Mouse (Mus musculus) ES-E14 (cell line): ENCODE data around the gene Olfr1313. TPM values are rescaled to one million over a fixed set of nuclear protein-coding genes. Genes with fewer than 3 reads are reported as not detected.
"Not testable (repeated sequence)": the region's sequence is repeated elsewhere in the genome, so short reads cannot be mapped to it uniquely, and the experiment has no call there.

Experiments used
- DNase-seq: peaks from one replicate; pipeline ENCODE4 v3.0.0-alpha.2; 2013; ENCODE audit warnings: low read depth, low spot score
- H3K27ac ChIP-seq: 2 replicates; pipeline ENCODE4 v1.5.1; 2012; ENCODE audit warnings: low read depth, mild to moderate bottlenecking, low read length, moderate library complexity, mixed read lengths; ENCODE audit not compliant: poor library complexity, insufficient read depth, severe bottlenecking
- H3K36me3 ChIP-seq: 2 replicates; pipeline ENCODE4 v1.6.1; 2012; ENCODE audit warnings: mild to moderate bottlenecking, low read length, moderate library complexity, mixed read lengths; ENCODE audit not compliant: control insufficient read depth, poor library complexity, insufficient read depth, severe bottlenecking
- H3K4me1 ChIP-seq, 2 experiments: fragments of 150-350 bp in 1 of 2; sonication (generic) in 1 of 2; 2 replicates each; pipeline ENCODE4 v1.6.1; 2012; ENCODE audit warnings: low read length in 2 of 2, mild to moderate bottlenecking in 1 of 2, mixed read lengths in 1 of 2; ENCODE audit not compliant: control insufficient read depth in 2 of 2, insufficient read depth in 2 of 2, poor library complexity in 1 of 2
- H3K4me3 ChIP-seq, 2 experiments: fragments of 150-350 bp in 1 of 2; sonication (generic) in 1 of 2; 2 replicates each; pipeline ENCODE4 v1.5.1; 2012; ENCODE audit warnings: low read length in 2 of 2, low read depth in 1 of 2, mild to moderate bottlenecking in 1 of 2, mixed read lengths in 1 of 2; ENCODE audit not compliant: insufficient read depth in 1 of 2, poor library complexity in 1 of 2, severe bottlenecking in 1 of 2
- H3K9ac ChIP-seq: 2 replicates; pipeline ENCODE4 v1.6.1; 2012; ENCODE audit warnings: low read depth, mild to moderate bottlenecking, low read length, mixed read lengths; ENCODE audit not compliant: poor library complexity, insufficient read depth, severe bottlenecking
- H3K9me3 ChIP-seq: fragments of 150-350 bp; sonication (generic); 2 replicates; pipeline ENCODE4 v1.6.1; 2012; ENCODE audit warnings: low read depth, mild to moderate bottlenecking, low read length; ENCODE audit not compliant: control insufficient read depth, insufficient read depth
- CHD2 ChIP-seq: IDR thresholded peaks from 2 replicates; pipeline ENCODE4 v1.6.1; 2014; ENCODE audit warnings: mild to moderate bottlenecking, low read depth, low read length, inconsistent platforms
- HCFC1 ChIP-seq: IDR thresholded peaks from 2 replicates; pipeline ENCODE4 v1.6.1; 2012; ENCODE audit warnings: low read length, inconsistent platforms, borderline replicate concordance; ENCODE audit not compliant: insufficient read depth
- MAFK ChIP-seq: IDR thresholded peaks from 2 replicates; pipeline ENCODE4 v1.6.1; 2014; ENCODE audit warnings: mild to moderate bottlenecking, low read depth, low read length, inconsistent platforms; ENCODE audit not compliant: insufficient read depth
- ZC3H11A ChIP-seq: IDR thresholded peaks from 2 replicates; pipeline ENCODE4 v1.6.1; 2012; ENCODE audit warnings: low read depth, mild to moderate bottlenecking, inconsistent platforms, low read length, borderline replicate concordance
- ZNF384 ChIP-seq: IDR thresholded peaks from 2 replicates; pipeline ENCODE4 v1.6.1; 2012; ENCODE audit warnings: low read depth, low read length, inconsistent platforms
- in situ Hi-C, 2 experiments: fragments of 600-800 bp; cut with MboI; formaldehyde crosslinking; loops; one replicate each; pipeline ENCODE4 v1.15.1; 2025; ENCODE audit warnings: low sequenced_read_pairs in 2 of 2, inconsistent platforms in 1 of 2; ENCODE audit not compliant: unreplicated experiment in 2 of 2
- total RNA-seq: library from RNA; depleted of rRNA; stranded (reverse); fragments of 300-350 nt; gene quantifications from 2 replicates; pipeline ENCODE4 v1.2.3, GENCODE M21; 2012; rRNA removed

The Olfr1313 gene
- not detected in 2 replicates for total RNA-seq

GRCm38 (mm10) chr2:112077743-112078142 is at the start of gene Olfr1313:
Gene Olfr1313, minus strand, starts transcription at chr2:112077843.
- Histone ChIP-seq H3K4me3 (no peak within 1 kb of the TSS), H3K4me1 (no peaks in the 10 kb centered on the region), H3K9me3 (no peaks in the 10 kb centered on the region), H3K36me3 (no peaks in the 10 kb centered on the region), H3K27ac (no peak within 1 kb of the TSS), H3K9ac (no peak within 1 kb of the TSS)
- TF ChIP-seq HCFC1 (no peak), CHD2 (no peak), MAFK (no peak), ZNF384 (no peak), ZC3H11A (no peak)
- in situ Hi-C loops, result no loop called here
- DNase-seq, result no peak

GRCm38 (mm10) chr2:112115340-112115739 is 37.7 kb upstream of the Olfr1313 start, which contains the start of gene Olfr1315-ps1:
Gene Olfr1315-ps1, minus strand, starts transcription at chr2:112115440.
- H3K27ac ChIP-seq, result no peak within 1 kb of the TSS
- in situ Hi-C loops, result no loop called here
- no peak within 1 kb of the TSS for H3K4me3 ChIP-seq
- no peak within 1 kb of the TSS for H3K9ac ChIP-seq
- no peaks in the 10 kb centered on the region for H3K36me3 ChIP-seq
- TF ChIP-seq ZNF384 (no peak), HCFC1 (no peak), MAFK (no peak), ZC3H11A (no peak), CHD2 (no peak)
- no peaks in the 10 kb centered on the region for H3K9me3 ChIP-seq
- no peak for DNase-seq
- H3K4me1 ChIP-seq, result no peaks in the 10 kb centered on the region

GRCm38 (mm10) chr2:112096681-112097080 is 19.0 kb upstream of the Olfr1313 start, which contains the start of gene Olfr1314:
Gene Olfr1314, minus strand, starts transcription at chr2:112096781.
- Histone ChIP-seq H3K4me3 (no peak within 1 kb of the TSS), H3K27ac (no peak within 1 kb of the TSS), H3K9me3 (no peaks in the 10 kb centered on the region), H3K4me1 (no peaks in the 10 kb centered on the region), H3K36me3 (no peaks in the 10 kb centered on the region), H3K9ac (no peak within 1 kb of the TSS)
- in situ Hi-C loops, result no loop called here
- TF ChIP-seq ZNF384 (no peak), HCFC1 (no peak), ZC3H11A (no peak), CHD2 (no peak), MAFK (no peak)
- no peak for DNase-seq

- Histone ChIP-seq H3K9me3 (no peaks in the 10 kb centered on the region), H3K9ac (no peak within 1 kb of the TSS), H3K36me3 (no peaks in the 10 kb centered on the region), H3K4me1 (no peaks in the 10 kb centered on the region), H3K4me3 (no peak within 1 kb of the TSS), H3K27ac (no peak within 1 kb of the TSS)
- in situ Hi-C loops, result no loop called here
- no peak for TF ChIP-seq HCFC1
- no peak for TF ChIP-seq MAFK
- TF ChIP-seq CHD2, result no peak
- no peak for TF ChIP-seq ZC3H11A
- TF ChIP-seq ZNF384, result no peak
- DNase-seq, result no peak
Measured at GRCm38 (mm10) chr2:112050138-112050537, 27.5 kb downstream of the Olfr1313 start, which contains the start of gene Olfr1312. Gene Olfr1312, minus strand, starts transcription at chr2:112050238.

- H3K27ac ChIP-seq, H3K36me3 ChIP-seq, H3K4me3 ChIP-seq, H3K4me1 ChIP-seq, DNase-seq, in situ Hi-C loops, H3K9ac ChIP-seq, H3K9me3 ChIP-seq: not testable (repeated sequence)
Measured at GRCm38 (mm10) chr2:112026971-112027370, 50.7 kb downstream of the Olfr1313 start.
